Mouse (Mus musculus) hematopoietic stem cell, adult 5-6 weeks (primary cell): ENCODE results near the gene Foxe1. TPM values are rescaled to one million over a fixed set of nuclear protein-coding genes. Genes with fewer than 3 reads are reported as not detected.

Source experiments
- ATAC-seq, 2 experiments: fragments of 125-278 bp in 1 of 2; replicated peaks in 1 of 2; 2 replicates each; pipeline ENCODE4 v1.8.0; 2016 to 2017; ENCODE audit warnings: inconsistent platforms in 2 of 2, mild to moderate bottlenecking in 2 of 2, moderate number of reproducible peaks in 2 of 2, low read depth in 1 of 2, moderate TSS enrichment in 1 of 2; ENCODE audit not compliant: low FRiP score in 2 of 2, poor library complexity in 2 of 2, severe bottlenecking in 2 of 2, insufficient read depth in 1 of 2, low TSS enrichment in 1 of 2
- total RNA-seq: library from RNA; stranded (forward); fragments of 172-1452, 232-1000 nt; gene quantifications from 2 replicates; pipeline ENCODE4 v1.2.3, GENCODE M21; 2017

The Foxe1 gene
- total RNA-seq, result not detected in 2 replicates

GRCm38 (mm10) chr4:46343596-46344260 is at the start of gene Foxe1:
Foxe1 (plus strand) TSS chr4:46343609.
- no peak for ATAC-seq

GRCm38 (mm10) chr4:46304071-46304470 is 39.3 kb upstream of the Foxe1 start:
- ATAC-seq, result no peak

DNA sequence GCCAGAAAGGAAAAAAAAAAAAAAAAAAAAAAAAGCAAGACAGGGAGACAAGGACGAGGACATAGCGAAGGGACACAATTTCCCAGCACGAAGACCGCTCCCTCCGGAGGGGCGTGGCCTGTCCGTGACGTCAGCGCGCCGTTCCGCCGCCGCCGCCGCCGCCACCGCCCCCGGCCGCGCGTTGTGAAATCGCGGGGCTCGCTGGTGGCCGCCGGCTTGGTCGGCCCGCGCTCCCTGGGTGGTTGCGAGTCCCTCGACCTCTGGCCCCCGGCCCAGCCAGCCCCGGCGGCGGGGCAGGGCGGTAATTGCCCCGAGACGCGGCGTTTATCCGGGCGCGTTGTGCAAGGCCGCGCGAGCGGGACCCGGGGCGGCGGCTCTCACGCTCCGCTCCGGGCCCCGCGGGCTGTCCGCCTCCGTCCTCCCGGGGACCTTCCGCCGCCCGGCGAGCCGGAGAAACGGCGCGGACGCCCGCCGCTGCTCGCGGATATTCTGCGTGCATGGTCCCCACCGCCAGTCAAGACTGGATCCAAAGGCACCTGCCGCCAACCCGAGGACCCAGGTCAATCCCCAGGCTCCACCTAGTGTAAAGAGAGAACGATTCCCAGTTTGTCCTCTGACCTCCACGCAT is 38.5 kb upstream of the Foxe1 start:
- ATAC-seq, result peak in 1 of 2 experiments; percentile 47; a peak in 1 of 4 replicates

DNA sequence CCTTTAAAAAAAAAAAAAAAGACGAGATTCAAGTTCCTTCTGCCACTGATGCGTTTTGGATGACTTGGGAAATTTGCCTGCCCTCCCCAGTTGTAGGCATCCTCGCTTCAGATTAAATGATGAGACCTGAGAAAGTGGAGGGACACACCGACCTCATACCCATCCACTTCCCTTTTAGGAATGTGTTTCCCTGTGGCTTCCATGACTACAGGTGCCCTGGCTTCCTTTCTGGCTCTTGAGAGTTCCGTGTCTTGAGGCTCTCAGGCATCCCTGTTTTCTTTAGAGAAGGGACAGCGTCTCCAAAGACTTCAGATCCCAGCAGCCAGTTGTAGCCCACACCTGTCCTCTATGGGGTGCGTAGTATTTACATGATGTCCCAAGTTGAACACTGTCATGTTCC is 38.0 kb upstream of the Foxe1 start:
- 0 out of 4 replicates have a peak, but pooled peaks of 1 of the 2 experiments have one; percentile 30 for ATAC-seq

DNA sequence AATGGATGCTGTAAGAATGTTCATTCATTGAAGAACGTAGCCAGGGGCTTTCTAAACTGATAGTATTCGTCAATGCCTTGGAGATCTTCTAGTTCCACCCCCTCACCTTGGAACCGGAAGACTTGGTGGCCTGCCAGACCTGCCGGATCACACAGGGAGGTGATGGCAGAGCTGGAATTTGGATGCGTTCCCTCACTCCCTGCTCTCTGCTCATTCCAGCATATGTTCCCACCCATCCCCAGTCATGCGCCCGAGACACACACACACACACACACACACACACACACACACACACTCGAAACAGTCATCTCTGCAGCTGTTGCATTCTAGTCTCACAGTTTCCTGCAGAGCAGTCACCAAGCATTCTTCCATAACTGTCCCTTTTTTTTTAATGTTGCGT is 36.1 kb upstream of the Foxe1 start:
- ATAC-seq, result no peak

DNA sequence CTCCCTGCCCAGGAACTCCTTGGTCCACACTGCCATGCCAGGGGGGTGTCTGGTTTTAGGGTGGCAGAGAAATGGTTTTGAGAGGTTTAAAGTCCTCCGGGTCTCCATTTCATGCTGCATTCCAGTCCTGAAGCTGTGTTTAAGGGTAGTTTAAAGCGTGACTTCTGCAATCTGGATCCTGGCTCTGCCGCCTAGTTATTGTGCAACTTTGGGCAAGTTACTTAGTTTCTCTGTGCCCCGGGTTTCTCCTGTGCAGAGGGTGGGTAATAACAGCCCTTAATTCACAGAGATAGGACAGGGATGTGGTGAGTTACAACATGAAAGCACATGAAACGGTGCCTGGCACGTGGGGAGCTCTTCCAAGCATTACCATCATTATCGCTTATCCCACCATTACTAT is 35.5 kb upstream of the Foxe1 start:
- no peak for ATAC-seq

- no peak for ATAC-seq
Measured at GRCm38 (mm10) chr4:46311631-46312030, 31.8 kb upstream of the Foxe1 start.

- no peak for ATAC-seq
Measured at GRCm38 (mm10) chr4:46321730-46322389, 21.5 kb upstream of the Foxe1 start.

DNA sequence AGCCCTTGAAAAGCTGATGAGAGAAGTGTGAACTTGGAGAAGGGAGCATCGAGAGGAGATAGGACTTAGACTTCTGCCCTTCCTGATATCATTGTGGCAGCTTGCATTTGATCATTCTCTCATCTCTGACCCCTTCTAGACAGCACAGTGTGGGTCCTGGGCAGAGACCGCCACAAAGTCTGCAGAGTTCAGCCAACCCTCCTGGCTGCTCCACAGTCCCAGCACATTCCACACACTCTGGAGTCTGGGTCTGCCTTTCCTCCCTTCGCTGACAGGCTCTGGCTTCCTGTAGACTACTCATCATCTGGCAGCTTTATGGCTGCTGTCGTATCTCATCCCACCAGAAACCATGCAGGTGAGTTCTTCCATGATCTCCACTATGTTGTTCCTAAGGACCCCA is 20.7 kb upstream of the Foxe1 start:
- ATAC-seq, result no peak

DNA sequence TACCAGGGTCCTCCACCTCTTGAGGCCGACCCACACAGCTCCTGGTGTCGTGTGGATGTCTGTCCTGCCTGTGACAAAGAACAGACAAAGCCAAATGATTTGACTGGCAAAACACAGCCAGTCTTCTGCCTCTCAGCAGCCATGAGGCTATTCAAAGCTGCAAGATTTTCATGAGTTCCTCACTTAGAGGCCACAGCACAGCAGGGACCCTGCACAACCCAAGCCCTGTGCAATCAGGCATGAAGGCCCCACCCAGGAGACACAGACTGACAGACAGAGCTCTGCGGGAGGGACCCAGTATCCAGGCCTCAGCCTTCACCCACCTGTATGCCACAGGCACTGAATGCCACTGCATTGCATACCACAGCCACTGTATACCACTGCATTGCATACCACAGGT is 14.5 kb upstream of the Foxe1 start:
- no peak for ATAC-seq

GRCm38 (mm10) chr4:46335846-46336245 is 7.6 kb upstream of the Foxe1 start:
- ATAC-seq, result no peak

- ATAC-seq, result no peak
Measured at GRCm38 (mm10) chr4:46337990-46338389, 5.4 kb upstream of the Foxe1 start.

- no peak for ATAC-seq
Measured at GRCm38 (mm10) chr4:46339026-46339425, 4.4 kb upstream of the Foxe1 start.

DNA sequence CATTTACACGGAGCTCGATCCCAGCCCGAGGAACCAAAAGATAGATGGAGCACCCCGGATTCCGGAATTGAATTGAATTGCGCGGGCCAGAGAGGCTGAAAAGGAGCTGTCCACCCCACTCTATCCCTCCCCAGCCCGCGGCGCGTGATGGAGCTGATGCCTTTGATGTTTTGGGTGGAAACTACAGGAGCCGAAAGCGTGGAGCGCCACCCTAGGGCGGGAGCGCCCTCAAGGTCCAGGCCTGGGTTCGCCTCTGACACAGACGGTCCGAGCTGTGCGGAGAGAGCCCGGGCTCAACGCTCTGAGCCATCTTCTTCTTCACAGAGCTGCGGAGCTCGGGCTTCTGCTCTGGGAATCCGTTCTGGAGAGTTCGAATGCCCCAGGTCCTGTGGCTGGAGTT is 3.8 kb upstream of the Foxe1 start:
- no peak for ATAC-seq

DNA sequence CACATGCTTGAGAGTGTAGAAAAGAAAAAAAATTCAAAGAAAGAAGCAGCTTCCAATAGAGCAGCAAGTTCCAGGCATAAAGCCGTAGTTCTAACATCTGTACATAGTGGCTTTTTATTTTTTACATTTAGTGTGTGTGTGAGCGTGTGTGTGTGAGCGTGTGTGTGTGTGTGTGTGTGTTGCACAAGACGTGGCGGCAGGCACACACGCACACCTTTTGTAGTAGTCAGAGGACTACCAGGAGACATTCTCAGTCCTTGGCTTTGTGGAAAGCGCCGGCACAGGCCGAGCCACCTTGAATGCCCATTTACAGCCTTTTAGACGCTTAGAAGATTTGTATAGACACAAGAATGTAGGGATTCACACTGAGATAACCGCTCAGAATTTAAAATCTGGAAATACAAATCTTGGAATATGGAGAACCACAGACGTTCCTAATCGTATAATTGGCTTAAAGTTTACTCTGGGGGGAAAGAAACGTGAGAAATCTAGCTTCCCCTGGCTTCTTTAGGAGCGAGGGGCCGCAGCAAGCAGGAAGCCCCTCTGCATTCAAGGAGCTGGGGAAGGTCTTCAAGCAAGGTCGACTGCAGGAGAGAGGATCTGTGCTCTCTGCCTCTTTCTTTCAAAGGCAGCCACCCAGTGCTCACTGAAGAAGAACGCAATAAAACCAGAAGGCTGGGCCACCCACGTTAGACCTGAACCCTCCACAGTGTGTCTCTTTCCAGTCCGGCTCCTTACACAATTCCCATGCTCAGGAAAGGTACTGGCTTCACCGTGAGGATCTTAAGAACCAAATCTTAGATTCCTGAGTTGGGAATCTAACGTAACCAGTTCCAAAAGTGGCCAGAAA is 1.4 kb upstream of the Foxe1 start:
- no peak for ATAC-seq

DNA sequence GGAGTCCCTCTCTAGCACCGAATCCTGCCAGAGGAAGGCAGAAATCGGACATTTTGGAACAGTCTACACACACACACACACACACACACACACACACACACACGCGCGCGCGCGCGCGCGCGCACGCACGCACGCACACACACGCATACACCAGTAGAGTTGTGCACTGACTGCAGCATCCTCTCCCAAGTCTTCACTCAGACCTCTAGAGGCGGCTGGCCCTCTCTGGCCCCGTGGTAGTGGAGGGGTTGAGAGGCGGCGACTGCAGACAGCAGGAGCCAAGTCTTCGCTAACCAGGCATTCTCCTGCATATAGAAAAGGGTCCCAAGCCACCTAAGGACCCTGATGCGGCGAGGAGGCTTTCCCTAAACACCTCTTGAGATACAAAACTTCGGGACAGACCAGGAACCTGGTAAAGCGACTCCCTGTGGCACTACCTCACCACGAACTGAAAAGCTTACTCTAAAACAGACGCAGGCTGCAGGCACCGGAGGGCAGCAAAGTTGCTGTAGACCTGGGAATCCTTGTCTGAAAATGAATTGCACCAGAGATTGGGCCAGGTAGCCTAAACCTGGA is 610 bp upstream of the Foxe1 start:
- 0 out of 4 replicates have a peak, but pooled peaks of 1 of the 2 experiments have one; percentile 23 for ATAC-seq

DNA sequence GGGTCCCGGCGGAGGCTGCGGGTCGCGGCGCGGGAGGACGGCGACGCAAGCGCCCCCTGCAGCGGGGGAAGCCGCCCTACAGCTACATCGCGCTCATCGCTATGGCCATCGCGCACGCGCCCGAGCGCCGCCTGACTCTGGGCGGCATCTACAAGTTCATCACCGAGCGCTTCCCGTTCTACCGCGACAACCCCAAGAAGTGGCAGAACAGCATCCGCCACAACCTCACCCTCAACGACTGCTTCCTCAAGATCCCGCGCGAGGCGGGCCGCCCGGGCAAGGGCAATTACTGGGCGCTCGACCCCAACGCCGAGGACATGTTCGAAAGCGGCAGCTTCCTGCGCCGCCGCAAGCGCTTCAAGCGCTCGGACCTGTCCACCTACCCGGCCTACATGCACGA is 879 bp downstream of the Foxe1 start:
- peak; percentile 10 to 26; a peak in 1 of 4 replicates for ATAC-seq
